ENCODE assay signal across 12 mouse cellular contexts in genomic region chr8:116508721-116509120, GRCm38 (mm10). TPM values are rescaled to one million over a fixed set of nuclear protein-coding genes. Genes with fewer than 3 reads are reported as not detected.
A peak's percentile ranks its signal among the peaks of the same experiment; 100 is the strongest.
DNase-seq lines count a peak whose midpoint lies in the region; ATAC-seq and TF ChIP-seq lines count a peak whose summit lies in the region.
"Had no signal": no experiment of that assay in that cellular context is flagged by ENCODE, and none has a peak within 500 bp of the region (broad histone marks: within the 10 kb centered on the region; RNA-seq: fewer than 3 reads in every experiment).

No protein-coding gene starts in this region.

- no peaks in the 10 kb centered on the region for H3K27me3 ChIP-seq in cerebellum, adult 2 months (ENCODE audit: control insufficient read depth, insufficient read depth, low read length)
- H3K27me3 ChIP-seq in lung, embryonic 16.5 days (ENCODE audit: control insufficient read depth, insufficient read depth, low read depth, low read length) = no peaks in the 10 kb centered on the region

- DNase-seq in cerebellum, adult 2 months = peak; percentile 51 to 76
- no peak for DNase-seq in cerebellum, adult 8-10 months
- peak; percentile 66 for DNase-seq in adrenal gland, postnatal 14 days
- DNase-seq in gastrocnemius, postnatal 14 days = peak; percentile 64
- DNase-seq in right cerebral cortex, postnatal 14 days = no peak
- DNase-seq in neural tube, embryonic 10.5 days (ENCODE audit: extremely low spot score, low spot score) = no peak

- H3K9me3 ChIP-seq in lung, embryonic 16.5 days (ENCODE audit: control insufficient read depth, low read length) = no peaks in the 10 kb centered on the region
- H3K9me3 ChIP-seq: forebrain, embryonic 10.5 days had no signal

- peaks cover 8% of the 10 kb centered on the region for H3K4me1 ChIP-seq in cerebellum, adult 2 months (ENCODE audit: control insufficient read depth, insufficient read depth, low read length)
- H3K4me1 ChIP-seq in lung, embryonic 16.5 days (replicated peaks; ENCODE audit: control insufficient read depth, insufficient read depth, low read length) = peaks cover 6% of the 10 kb centered on the region; the same call in 1 of the 2 replicates

- TF ChIP-seq POLR2A in cerebellum, adult 2 months (IDR thresholded peaks at IDR 0.05; ENCODE audit: borderline replicate concordance, insufficient read depth, low read length) = no peak

- intact Hi-C loops in gastrocnemius, postnatal 14 days (cut with DNase I; ENCODE audit: low total_unique reads) = no loop called here

- no peak for TF ChIP-seq CTCF in cerebellum, adult 2 months (IDR thresholded peaks at IDR 0.05; ENCODE audit: borderline replicate concordance, insufficient read depth, low read depth, low read length)

- WGBS in cerebellum, adult 2 months = 7% methylated on average over 5 of the region's 5 CpGs
- WGBS in lung, embryonic 16.5 days = 26% methylated on average over 5 of the region's 5 CpGs

- ATAC-seq in lung, embryonic 16.5 days (ENCODE audit: low read depth) = peak; percentile 88
- ATAC-seq in megakaryocyte, adult 5-6 weeks (ENCODE audit: poor library complexity, severe bottlenecking) = no peak

- H3K9ac ChIP-seq in lung, embryonic 16.5 days (ENCODE audit: low read length) = no peak overlapping the region
- H3K9ac ChIP-seq: hindbrain, embryonic 14.5 days had no signal

- no peaks in the 10 kb centered on the region for H3K36me3 ChIP-seq in lung, embryonic 16.5 days (ENCODE audit: control insufficient read depth, insufficient read depth, low read length)
- H3K36me3 ChIP-seq: forebrain, embryonic 10.5 days had no signal

- no peak overlapping the region for H3K27ac ChIP-seq in cerebellum, adult 2 months (ENCODE audit: insufficient read depth, low read length)
- peak overlapping the region; percentile 55 for H3K27ac ChIP-seq in lung, embryonic 16.5 days (ENCODE audit: low read length)
- H3K27ac ChIP-seq: forebrain, embryonic 10.5 days; hindbrain, embryonic 14.5 days; kidney, postnatal 0 days had no signal

- H3K4me3 ChIP-seq in cerebellum, adult 2 months (replicated peaks; ENCODE audit: insufficient read depth, low read depth, low read length) = no peak overlapping the region
- H3K4me3 ChIP-seq in lung, embryonic 16.5 days (ENCODE audit: low read length) = no peak overlapping the region
- H3K4me3 ChIP-seq: forebrain, embryonic 10.5 days had no signal

- H3K4me2 ChIP-seq in lung, embryonic 16.5 days (ENCODE audit: low read depth, low read length) = no peak overlapping the region
- H3K4me2 ChIP-seq: hindbrain, embryonic 14.5 days had no signal

RNA-seq across cellular contexts. Expression of gene Dynlrb2, which starts 3.9 kb away (rescaled TPM):
- 5.5 and 9.3 TPM in 2 replicates for polyA plus RNA-seq in cerebellum, adult 2 months (2012; rRNA removed)
- 1.7 TPM in 1 of 2 replicates, not detected in the other for total RNA-seq in adrenal gland, postnatal 14 days (2021)
- total RNA-seq in gastrocnemius, postnatal 14 days (2021) = not detected
- 78.6 and 91.4 TPM in 2 replicates for polyA plus RNA-seq in lung, embryonic 16.5 days (2015; fragmentation: Nextera tagmentation; extraction: Ambion mirVana)
- not detected in 2 replicates for total RNA-seq in megakaryocyte, adult 5-6 weeks (2015)
- not detected in 2 replicates for total RNA-seq in megakaryocyte, adult 5-6 weeks (2017)
- total RNA-seq: megakaryocyte-erythroid progenitor cell, adult 5-6 weeks had no signal

Comparison
In these comparisons a context has a peak if more than half of its experiments do, and no peak if none do; other contexts are left out.
1. DNase-seq: peak in cerebellum, adult 2 months (2 of 2), adrenal gland, postnatal 14 days (single experiment) and gastrocnemius, postnatal 14 days (single experiment); none in cerebellum, adult 8-10 months (single experiment), right cerebral cortex, postnatal 14 days (single experiment) and neural tube, embryonic 10.5 days (single experiment).